Comparison of ENCODE assay signal across 17 mouse cellular contexts in the genomic region with DNA sequence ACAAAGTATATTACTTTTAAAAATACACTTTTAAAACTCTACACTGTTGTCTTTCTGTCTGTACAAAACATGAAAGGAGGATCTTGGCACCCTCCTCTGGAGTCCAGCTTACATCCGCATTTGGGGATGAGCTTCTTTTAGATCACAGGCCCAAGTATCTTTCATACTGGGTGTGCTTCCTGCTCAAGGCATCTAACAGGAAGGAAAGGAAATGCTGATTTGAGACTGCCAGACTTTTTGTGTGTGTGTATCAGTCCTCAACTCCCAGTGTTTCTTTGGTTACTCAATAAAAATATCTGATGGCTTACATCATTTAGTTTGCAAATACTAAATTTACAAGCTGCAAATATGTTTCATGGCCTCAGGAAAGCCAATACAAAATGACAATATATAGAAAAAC. TPM values are rescaled to one million over a fixed set of nuclear protein-coding genes. Genes with fewer than 3 reads are reported as not detected.
A peak's percentile ranks its signal among the peaks of the same experiment; 100 is the strongest.
DNase-seq lines count a peak whose midpoint lies in the region; ATAC-seq and TF ChIP-seq lines count a peak whose summit lies in the region.
"Had no signal": no experiment of that assay in that cellular context is flagged by ENCODE, and none has a peak within 500 bp of the region (broad histone marks: within the 10 kb centered on the region; RNA-seq: fewer than 3 reads in every experiment).

No protein-coding gene starts in this region.

- no peak for ATAC-seq in kidney, postnatal 0 days (replicated peaks; ENCODE audit: low FRiP score, low read depth)
- ATAC-seq: activated CD4-positive, CD25-positive, alpha-beta regulatory T cell, adult 4 months; forebrain, embryonic 13.5 days; midbrain, embryonic 13.5 days had no signal

- no peak overlapping the region for H3K4me2 ChIP-seq in kidney, postnatal 0 days (ENCODE audit: low read length)
- H3K4me2 ChIP-seq: forebrain, embryonic 13.5 days; midbrain, embryonic 13.5 days; neural tube, embryonic 15.5 days had no signal

- WGBS in kidney, postnatal 0 days = 71% methylated on average over 1 of the region's 1 CpGs

- H3K36me3 ChIP-seq in kidney, postnatal 0 days (ENCODE audit: insufficient read depth, low read length) = 0 out of 2 replicates have a peak, but pooled peaks cover 2% of the 10 kb centered on the region
- H3K36me3 ChIP-seq: midbrain, embryonic 13.5 days; neural tube, embryonic 15.5 days had no signal

- intact Hi-C loops in heart, postnatal 25 days (cut with DNase I) = loop anchor here (5.0 kb wide), 1 partner anchor 39 kb away; no protein-coding TSS in a partner anchor

- no peaks in the 10 kb centered on the region for H3K27me3 ChIP-seq in kidney, postnatal 0 days (ENCODE audit: insufficient read depth, low read length)
- H3K27me3 ChIP-seq: forebrain, embryonic 13.5 days; midbrain, embryonic 13.5 days; neural tube, embryonic 15.5 days had no signal

- H3K9me3 ChIP-seq in kidney, postnatal 0 days (replicated peaks; ENCODE audit: low read length) = no peaks in the 10 kb centered on the region
- H3K9me3 ChIP-seq: limb, embryonic 10.5 days; midbrain, embryonic 13.5 days; neural tube, embryonic 15.5 days had no signal

- H3K27ac ChIP-seq in kidney, postnatal 0 days = no peak overlapping the region
- peak overlapping the region; percentile 57; the same call in 1 of the 2 replicates for H3K27ac ChIP-seq in embryonic fibroblast, embryonic 13.5 days (ENCODE audit: insufficient read depth, low read length)
- H3K27ac ChIP-seq: forebrain, embryonic 13.5 days; limb, embryonic 10.5 days; liver, embryonic 14.5 days; midbrain, embryonic 13.5 days; neural tube, embryonic 15.5 days had no signal

- H3K9ac ChIP-seq in kidney, postnatal 0 days (ENCODE audit: low read depth, low read length) = no peak overlapping the region
- H3K9ac ChIP-seq: forebrain, embryonic 13.5 days; liver, embryonic 14.5 days; midbrain, embryonic 13.5 days; neural tube, embryonic 15.5 days had no signal

- no peaks in the 10 kb centered on the region for H3K4me1 ChIP-seq in kidney, postnatal 0 days (replicated peaks; ENCODE audit: insufficient read depth, low read length)
- peaks cover 7% of the 10 kb centered on the region; the same call in 1 of the 2 replicates for H3K4me1 ChIP-seq in embryonic fibroblast, embryonic 13.5 days (ENCODE audit: control insufficient read depth, insufficient read depth, low read length)
- H3K4me1 ChIP-seq: forebrain, embryonic 13.5 days; midbrain, embryonic 13.5 days; neural tube, embryonic 15.5 days had no signal

- DNase-seq in heart, adult 18-20 months = peak; percentile 45 to 71
- no peak for DNase-seq in heart, postnatal 25 days (ENCODE audit: low spot score)
- DNase-seq in kidney, postnatal 0 days (ENCODE audit: low spot score) = peak; percentile 50
- no peak for DNase-seq in kidney, adult 18-20 months
- DNase-seq in 416B (ENCODE audit: low read depth) = peak; percentile 57
- no peak for DNase-seq in c-Kit-positive CD71-positive TER-119-positive erythroid progenitor cells, embryonic 14.5 days (ENCODE audit: low spot score)
- DNase-seq: adrenal gland, postnatal 25 days; cerebellum, adult 9-10 months; gastrocnemius, postnatal 36 days; thymus, postnatal 36 days had no signal

- no peak overlapping the region for H3K4me3 ChIP-seq in kidney, postnatal 0 days (replicated peaks; ENCODE audit: low read depth, low read length)
- H3K4me3 ChIP-seq in embryonic fibroblast, embryonic 13.5 days (ENCODE audit: insufficient read depth, low read length) = no peak overlapping the region
- H3K4me3 ChIP-seq: forebrain, embryonic 13.5 days; limb, embryonic 10.5 days; midbrain, embryonic 13.5 days; neural tube, embryonic 15.5 days had no signal

- TF ChIP-seq POLR2A in embryonic fibroblast, embryonic 13.5 days (IDR thresholded peaks at IDR 0.05; ENCODE audit: low read depth, low read length) = no peak

- no peak for TF ChIP-seq CTCF in kidney, postnatal 0 days (IDR thresholded peaks at IDR 0.05; ENCODE audit: low read depth)
- no peak for TF ChIP-seq CTCF in embryonic fibroblast, embryonic 13.5 days (IDR thresholded peaks at IDR 0.05; ENCODE audit: borderline replicate concordance, insufficient read depth, low read length)

RNA-seq across cellular contexts. Expression of a gene that starts 42.3 kb away (rescaled TPM):
- total RNA-seq in heart, adult 18-20 months (2021) = 100 to 1,000 TPM; 614 to 711 TPM
- total RNA-seq in heart, postnatal 25 days (2021) = 100 to 1,000 TPM; 808 to 915 TPM
- 32.5 and 35.3 TPM in 2 replicates for polyA plus RNA-seq in kidney, postnatal 0 days (2015; fragmentation: Nextera tagmentation; extraction: Ambion mirVana)
- polyA plus RNA-seq in embryonic fibroblast, embryonic 13.5 days (2011; ENCODE audit: insufficient read length, low read depth, missing spikeins) = 192 and 292 TPM in 2 replicates

Comparison
In these comparisons a context has a peak if more than half of its experiments do, and no peak if none do; other contexts are left out.
1. DNase-seq: peak in heart, adult 18-20 months (2 of 2), kidney, postnatal 0 days (single experiment) and 416B (single experiment); none in heart, postnatal 25 days (single experiment), kidney, adult 18-20 months (single experiment) and c-Kit-positive CD71-positive TER-119-positive erythroid progenitor cells, embryonic 14.5 days (single experiment).